Mouse (Mus musculus) MEL (cell line): ENCODE measurements at regions not wholly inside any gene's neighbourhood (a gene's known extent, or its start where the extent isn't known, plus 50 kb on each side); places are given as distances from the start of the nearest gene placed in this dataset.

Source experiments
- DNase-seq: peaks from one replicate; pipeline ENCODE4 v3.0.0; 2011; ENCODE audit warnings: low read depth, low spot score
- H3K27ac ChIP-seq: 2 replicates; pipeline ENCODE4 v1.5.1; 2012; ENCODE audit warnings: low read depth, mild to moderate bottlenecking, control low read depth, low read length, moderate library complexity; ENCODE audit not compliant: control insufficient read depth
- H3K27me3 ChIP-seq, 2 experiments: fragments of 150-350 bp in 1 of 2; sonication (generic) in 1 of 2; 2 replicates each; pipeline ENCODE4 v1.6.1; 2012; ENCODE audit warnings: low read length in 2 of 2, mild to moderate bottlenecking in 2 of 2, improper control_type of control experiment in 1 of 2, moderate library complexity in 1 of 2; ENCODE audit not compliant: insufficient read depth in 2 of 2, control insufficient read depth in 1 of 2
- H3K36me3 ChIP-seq, 2 experiments: 2 replicates each; pipeline ENCODE4 v1.6.1; 2012 to 2014; ENCODE audit warnings: low read length in 2 of 2, improper control_type of control experiment in 1 of 2, inconsistent platforms in 1 of 2, mild to moderate bottlenecking in 1 of 2; ENCODE audit not compliant: insufficient read depth in 2 of 2, control insufficient read depth in 1 of 2
- H3K4me1 ChIP-seq, 2 experiments: fragments of 150-350 bp in 1 of 2; sonication (generic) in 1 of 2; 2 replicates each; pipeline ENCODE4 v1.6.1; 2012; ENCODE audit warnings: low read length in 2 of 2, improper control_type of control experiment in 1 of 2, mild to moderate bottlenecking in 1 of 2; ENCODE audit not compliant: insufficient read depth in 2 of 2, control insufficient read depth in 1 of 2
- H3K4me3 ChIP-seq, 2 experiments: fragments of 150-350 bp in 1 of 2; sonication (generic) in 1 of 2; 2 replicates each; pipeline ENCODE4 v1.5.1; 2012; ENCODE audit warnings: low read depth in 2 of 2, low read length in 2 of 2, mild to moderate bottlenecking in 2 of 2, moderate library complexity in 2 of 2, control low read depth in 1 of 2, improper control_type of control experiment in 1 of 2; ENCODE audit not compliant: control insufficient read depth in 1 of 2, insufficient read depth in 1 of 2
- H3K79me2 ChIP-seq: 2 replicates; pipeline ENCODE4 v1.6.1; 2012; ENCODE audit warnings: mild to moderate bottlenecking, low read length, moderate library complexity; ENCODE audit not compliant: control insufficient read depth, poor library complexity, insufficient read depth
- H3K9ac ChIP-seq: 2 replicates; pipeline ENCODE4 v1.6.1; 2012; ENCODE audit warnings: low read depth, mild to moderate bottlenecking, control low read depth, low read length, moderate library complexity; ENCODE audit not compliant: control insufficient read depth, poor library complexity, severe bottlenecking
- H3K9me3 ChIP-seq: fragments of 150-350 bp; sonication (generic); replicated peaks from 2 replicates; pipeline ENCODE4 v1.6.1; 2012; ENCODE audit warnings: mild to moderate bottlenecking, low read length, improper control_type of control experiment, moderate library complexity; ENCODE audit not compliant: insufficient read depth
- CHD1 ChIP-seq: IDR thresholded peaks from 2 replicates; pipeline ENCODE4 v1.6.1; 2012; ENCODE audit warnings: low read depth, mild to moderate bottlenecking, inconsistent platforms, low read length, improper control_type of control experiment
- CHD2 ChIP-seq: IDR thresholded peaks from 2 replicates; pipeline ENCODE4 v1.6.1; 2011; ENCODE audit warnings: low read length, improper control_type of control experiment
- CTCF ChIP-seq, 3 experiments: IDR thresholded peaks in 2 of 3; conservative IDR thresholded peaks in 1 of 3; 2 replicates each; pipeline ENCODE4 v1.5.1; 2011 to 2012; ENCODE audit warnings: low read length in 3 of 3, low read depth in 2 of 3, mild to moderate bottlenecking in 2 of 3, improper control_type of control experiment in 1 of 3, inconsistent platforms in 1 of 3, mixed read lengths in 1 of 3, moderate library complexity in 1 of 3; ENCODE audit not compliant: control insufficient read depth in 1 of 3, insufficient read depth in 1 of 3, poor library complexity in 1 of 3, severe bottlenecking in 1 of 3
- EP300 ChIP-seq, 2 experiments: IDR thresholded peaks; 2 replicates each; pipeline ENCODE4 v1.6.1; 2011; ENCODE audit warnings: improper control_type of control experiment in 2 of 2, low read length in 2 of 2, low read depth in 1 of 2, mild to moderate bottlenecking in 1 of 2
- HCFC1 ChIP-seq: IDR thresholded peaks from 2 replicates; pipeline ENCODE4 v1.6.1; 2012; ENCODE audit warnings: low read depth, mild to moderate bottlenecking, inconsistent platforms, low read length, improper control_type of control experiment, moderate library complexity
- KAT2A ChIP-seq: conservative IDR thresholded peaks from 2 replicates; pipeline ENCODE4 v1.6.1; 2012; ENCODE audit warnings: low read depth, low read length, improper control_type of control experiment, inconsistent platforms
- MAFK ChIP-seq: IDR thresholded peaks from 2 replicates; pipeline ENCODE4 v1.6.1; 2011; ENCODE audit warnings: low read depth, mild to moderate bottlenecking, low read length, improper control_type of control experiment, borderline replicate concordance
- MAZ ChIP-seq: IDR thresholded peaks from 2 replicates; pipeline ENCODE4 v1.6.1; 2012; ENCODE audit warnings: low read depth, mild to moderate bottlenecking, inconsistent platforms, low read length, improper control_type of control experiment
- MEF2A ChIP-seq: IDR thresholded peaks from 2 replicates; pipeline ENCODE4 v1.6.1; 2014; ENCODE audit warnings: low read depth, mild to moderate bottlenecking, inconsistent platforms, low read length, improper control_type of control experiment; ENCODE audit not compliant: poor library complexity, insufficient replicate concordance, severe bottlenecking; ENCODE audit errors: extremely low read depth
- MYB ChIP-seq: IDR thresholded peaks from 2 replicates; pipeline ENCODE4 v1.6.1; 2011; ENCODE audit warnings: mild to moderate bottlenecking, low read depth, low read length, improper control_type of control experiment
- MYC ChIP-seq: IDR thresholded peaks from 2 replicates; pipeline ENCODE4 v1.6.1; 2011; ENCODE audit warnings: low read depth, mild to moderate bottlenecking, low read length, improper control_type of control experiment, moderate library complexity
- NELFE ChIP-seq: IDR thresholded peaks from 2 replicates; pipeline ENCODE4 v1.6.1; 2011; ENCODE audit warnings: low read depth, low read length, improper control_type of control experiment
- RAD21 ChIP-seq: IDR thresholded peaks from 2 replicates; pipeline ENCODE4 v1.6.1; 2011; ENCODE audit warnings: mild to moderate bottlenecking, low read depth, low read length, improper control_type of control experiment
- RCOR1 ChIP-seq: IDR thresholded peaks from 2 replicates; pipeline ENCODE4 v1.6.1; 2012; ENCODE audit warnings: low read depth, mild to moderate bottlenecking, inconsistent platforms, low read length, improper control_type of control experiment
- SMC3 ChIP-seq: IDR thresholded peaks from 2 replicates; pipeline ENCODE4 v1.6.1; 2011; ENCODE audit warnings: low read depth, low read length, improper control_type of control experiment
- TAL1 ChIP-seq: IDR thresholded peaks from 2 replicates; pipeline ENCODE4 v1.6.1; 2012; ENCODE audit warnings: mild to moderate bottlenecking, inconsistent platforms, low read length, moderate library complexity, mixed read lengths
- TCF12 ChIP-seq: IDR thresholded peaks from 2 replicates; pipeline ENCODE4 v1.6.1; 2014; ENCODE audit warnings: low read depth, mild to moderate bottlenecking, inconsistent platforms, low read length, improper control_type of control experiment, moderate library complexity
- UBTF ChIP-seq: IDR thresholded peaks from 2 replicates; pipeline ENCODE4 v1.6.1; 2012; ENCODE audit warnings: low read depth, mild to moderate bottlenecking, inconsistent platforms, low read length, improper control_type of control experiment, moderate library complexity, borderline replicate concordance; ENCODE audit not compliant: insufficient read depth
- USF1 ChIP-seq: IDR thresholded peaks from 2 replicates; pipeline ENCODE4 v1.6.1; 2014; ENCODE audit warnings: low read depth, mild to moderate bottlenecking, inconsistent platforms, low read length, improper control_type of control experiment, moderate library complexity
- USF2 ChIP-seq, 2 experiments: IDR thresholded peaks; 2 replicates each; pipeline ENCODE4 v1.6.1; 2011 to 2012; ENCODE audit warnings: improper control_type of control experiment in 2 of 2, low read length in 2 of 2, borderline replicate concordance in 1 of 2, inconsistent platforms in 1 of 2, low read depth in 1 of 2, mild to moderate bottlenecking in 1 of 2; ENCODE audit not compliant: insufficient read depth in 1 of 2
- ZMIZ1 ChIP-seq: IDR thresholded peaks from 2 replicates; pipeline ENCODE4 v1.6.1; 2012; ENCODE audit warnings: low read depth, mild to moderate bottlenecking, inconsistent platforms, low read length, improper control_type of control experiment, moderate library complexity
- ZNF384 ChIP-seq: IDR thresholded peaks from 2 replicates; pipeline ENCODE4 v1.6.1; 2012; ENCODE audit warnings: low read depth, mild to moderate bottlenecking, inconsistent platforms, low read length, improper control_type of control experiment

DNA sequence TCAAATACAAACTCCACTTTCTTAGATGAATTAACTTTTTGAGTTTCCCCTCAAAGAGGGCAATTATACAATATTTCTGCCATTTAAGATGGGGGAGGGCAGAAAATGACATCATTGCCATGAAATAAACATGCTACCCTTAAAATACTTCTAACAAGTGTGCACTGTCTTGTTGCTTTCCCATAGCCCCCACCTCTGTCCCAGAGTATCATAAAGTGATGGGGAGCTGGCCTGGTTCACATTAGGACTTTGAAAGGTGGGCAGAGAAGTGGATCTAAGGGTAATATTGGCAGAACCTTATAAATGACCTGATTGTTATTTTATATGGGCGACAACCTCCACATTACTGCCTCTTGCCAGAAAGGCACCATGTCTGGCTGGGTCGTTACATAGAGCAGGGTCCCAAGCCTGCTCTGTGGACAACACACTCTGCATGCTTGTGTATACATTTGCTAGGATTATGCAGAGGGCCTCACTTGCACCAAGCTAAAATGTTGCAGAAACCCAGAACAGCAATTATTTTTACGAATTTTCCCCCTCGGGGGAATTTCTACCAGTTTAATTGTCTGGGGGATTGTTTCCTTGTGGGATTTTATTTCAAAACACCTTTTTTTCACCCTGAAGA lies 521.3 kb downstream of the Ebf1 start:
- DNase-seq, result no peak
- Histone ChIP-seq H3K9ac (no peak overlapping the region), H3K9me3 (no peaks in the 10 kb centered on the region), H3K4me1 (no peaks in the 10 kb centered on the region), H3K27ac (no peak overlapping the region), H3K36me3 (no peaks in the 10 kb centered on the region), H3K4me3 (no peak overlapping the region), H3K79me2 (no peaks in the 10 kb centered on the region), H3K27me3 (no peaks in the 10 kb centered on the region)
- TF ChIP-seq CHD2 (no peak), MYB (no peak), SMC3 (no peak), USF1 (no peak), ZNF384 (no peak), CHD1 (no peak), ZMIZ1 (no peak), CTCF (IDR thresholded peaks at IDR 0.05 in 2 of 3, conservative IDR thresholded peaks at IDR 0.05 in 1 of 3; ENCODE audit: control insufficient read depth in 1 of 3, insufficient read depth in 1 of 3, low read depth in 2 of 3, low read length in 3 of 3, poor library complexity in 1 of 3, severe bottlenecking in 1 of 3) (no peak), USF2 (IDR thresholded peaks at IDR 0.05; ENCODE audit: borderline replicate concordance in 1 of 2, insufficient read depth in 1 of 2, low read depth in 1 of 2, low read length in 2 of 2) (no peak), MAZ (no peak), MAFK (no peak), TCF12 (no peak), RCOR1 (no peak), NELFE (no peak), EP300 (IDR thresholded peaks at IDR 0.05; ENCODE audit: low read depth in 1 of 2, low read length in 2 of 2) (no peak), KAT2A (no peak), UBTF (no peak), TAL1 (no peak), MEF2A (no peak)

DNA sequence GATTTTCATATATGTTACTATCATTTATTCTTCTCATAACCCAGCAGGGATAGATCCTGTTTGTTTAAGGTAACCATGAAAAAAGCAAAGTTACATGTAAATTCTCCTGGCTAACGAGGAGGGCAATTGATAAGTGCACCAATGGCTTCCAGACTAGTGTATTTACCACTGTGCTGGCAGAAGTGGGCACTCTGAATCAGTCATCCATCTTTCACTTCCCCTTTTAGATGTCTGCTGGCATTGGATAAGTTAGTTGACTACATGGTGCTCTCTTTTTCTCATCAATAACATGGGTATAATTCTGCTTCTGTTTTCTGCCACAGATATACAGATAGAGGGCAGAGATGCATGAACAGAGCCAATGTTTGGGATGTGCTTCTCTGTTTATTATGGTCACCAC lies 523.4 kb downstream of the Ebf1 start:
- Histone ChIP-seq H3K4me1 (no peaks in the 10 kb centered on the region), H3K4me3 (no peak overlapping the region), H3K79me2 (no peaks in the 10 kb centered on the region), H3K27ac (no peak overlapping the region), H3K36me3 (no peaks in the 10 kb centered on the region), H3K27me3 (no peaks in the 10 kb centered on the region), H3K9ac (no peak overlapping the region), H3K9me3 (no peaks in the 10 kb centered on the region)
- no peak for TF ChIP-seq RCOR1
- TF ChIP-seq RAD21, result no peak
- no peak for TF ChIP-seq HCFC1
- no peak for TF ChIP-seq MAZ
- TF ChIP-seq MYC, result no peak
- no peak for DNase-seq
